Mouse (Mus musculus) forebrain, embryonic 10.5 days (tissue): ENCODE data around the gene Polr2g. TPM values are rescaled to one million over a fixed set of nuclear protein-coding genes. Genes with fewer than 3 reads are reported as not detected.

Experiments used
- polyA plus RNA-seq: library from polyadenylated mRNA; unstranded; fragments of >200 nt; fragmentation: Nextera tagmentation; extraction: Ambion mirVana; gene quantifications from 2 replicates; pipeline ENCODE4 v1.2.1, GENCODE M21; 2016

Polr2g gene
- polyA plus RNA-seq, 1 experiment from 2014 or later: 173 TPM

Other genes starting within 250 kb of the Polr2g start
- 0.06 TPM in 1 of 2 replicates, not detected in the other for gene Slc22a8, start 207.3 kb downstream of the Polr2g start, polyA plus RNA-seq
- gene Slc22a6, start 180.5 kb downstream of the Polr2g start, polyA plus RNA-seq: 0.06 TPM in 1 of 2 replicates, not detected in the other
- gene Chrm1, start 134.8 kb downstream of the Polr2g start, polyA plus RNA-seq: not detected in 2 replicates
- gene Slc3a2, start 75.2 kb downstream of the Polr2g start, polyA plus RNA-seq: 136 and 149 TPM in 2 replicates
- gene Wdr74, start 62.8 kb downstream of the Polr2g start, polyA plus RNA-seq: 120 and 126 TPM in 2 replicates
- gene 1700092M07Rik, start 57.9 kb downstream of the Polr2g start, polyA plus RNA-seq: 3.4 and 3.7 TPM in 2 replicates
- 86.8 and 87.8 TPM in 2 replicates for gene Stx5a, start 57.2 kb downstream of the Polr2g start, polyA plus RNA-seq
- gene Nxf1, start 41.5 kb downstream of the Polr2g start, polyA plus RNA-seq: 254 and 275 TPM in 2 replicates
- gene Tmem223, start 27.6 kb downstream of the Polr2g start, polyA plus RNA-seq: 170 TPM in 2 replicates
- gene Tmem179b, start 24.1 kb downstream of the Polr2g start, polyA plus RNA-seq: 47.4 and 49.5 TPM in 2 replicates
- 48.6 and 49.4 TPM in 2 replicates for gene Taf6l, start 12.2 kb downstream of the Polr2g start, polyA plus RNA-seq
- 6.6 and 6.8 TPM in 2 replicates for gene Zbtb3, start 4.0 kb upstream of the Polr2g start, polyA plus RNA-seq
- gene Ttc9c, start 20.8 kb upstream of the Polr2g start, polyA plus RNA-seq: 82.5 and 85.5 TPM in 2 replicates
- 4.9 and 5.4 TPM in 2 replicates for gene Hnrnpul2, start 21.4 kb upstream of the Polr2g start, polyA plus RNA-seq
- gene AC129217.1, start 31.2 kb upstream of the Polr2g start, polyA plus RNA-seq: not detected in 2 replicates
- gene Bscl2, start 38.9 kb upstream of the Polr2g start, polyA plus RNA-seq: 47.0 and 48.0 TPM in 2 replicates
- 27.8 and 31.7 TPM in 2 replicates for gene Gng3, start 40.6 kb upstream of the Polr2g start, polyA plus RNA-seq
- 0.36 and 0.99 TPM in 2 replicates for gene Lrrn4cl, start 52.2 kb upstream of the Polr2g start, polyA plus RNA-seq
- gene Ubxn1, start 72.9 kb upstream of the Polr2g start, polyA plus RNA-seq: 208 and 212 TPM in 2 replicates
- gene Uqcc3, start 82.3 kb upstream of the Polr2g start, polyA plus RNA-seq: 53.2 and 55.5 TPM in 2 replicates
- 125 and 130 TPM in 2 replicates for gene Lbhd1, start 85.2 kb upstream of the Polr2g start, polyA plus RNA-seq
- gene Gm49403, start 85.4 kb upstream of the Polr2g start, polyA plus RNA-seq: not detected in 2 replicates
- gene 1810009A15Rik, start 90.3 kb upstream of the Polr2g start, polyA plus RNA-seq: 178 and 183 TPM in 2 replicates
- 0.20 and 0.37 TPM in 2 replicates for gene Gm49416, start 90.3 kb upstream of the Polr2g start, polyA plus RNA-seq
- gene Ints5, start 94.4 kb upstream of the Polr2g start, polyA plus RNA-seq: 59.9 and 61.4 TPM in 2 replicates
- 118 and 121 TPM in 2 replicates for gene Ganab, start 99.5 kb upstream of the Polr2g start, polyA plus RNA-seq
- gene B3gat3, start 121.8 kb upstream of the Polr2g start, polyA plus RNA-seq: 49.6 and 52.2 TPM in 2 replicates
- gene Rom1, start 130.8 kb upstream of the Polr2g start, polyA plus RNA-seq: 3.7 and 3.9 TPM in 2 replicates
- 24.0 and 25.7 TPM in 2 replicates for gene Eml3, start 131.0 kb upstream of the Polr2g start, polyA plus RNA-seq
- 202 and 206 TPM in 2 replicates for gene Mta2, start 143.3 kb upstream of the Polr2g start, polyA plus RNA-seq
- gene Tut1, start 155.3 kb upstream of the Polr2g start, polyA plus RNA-seq: 40.2 and 49.1 TPM in 2 replicates
- gene Eef1g, start 168.5 kb upstream of the Polr2g start, polyA plus RNA-seq: 559 and 563 TPM in 2 replicates
- gene Ahnak, start 190.7 kb upstream of the Polr2g start, polyA plus RNA-seq: 6.5 and 7.1 TPM in 2 replicates